Mouse (Mus musculus) Patski (cell line): ENCODE data around the gene Stat1. TPM values are rescaled to one million over a fixed set of nuclear protein-coding genes. Genes with fewer than 3 reads are reported as not detected.

Experiments
- ATAC-seq: fragments of 100-300 bp; one replicate; pipeline ENCODE4 v1.8.0; 2021
- CTCF ChIA-PET: fragments of 350-600 bp; sonication (Branson Sonifier 250); formaldehyde crosslinking; loops from one replicate; lab custom pipeline; 2022; ENCODE audit warnings: inconsistent platforms; lab: Charles Lee
- POLR2A ChIA-PET: fragments of 350-600 bp; sonication (Branson Sonifier 250); formaldehyde crosslinking; loops from one replicate; lab custom pipeline; 2022; ENCODE audit warnings: antibody characterized with exemption, inconsistent platforms; lab: Charles Lee
- DNase-seq: peaks from one replicate; pipeline ENCODE4 v3.0.0-alpha.2; 2011; ENCODE audit warnings: low read depth, low spot score
- H3K27me3 ChIP-seq: fragments of 371-371 bp; one replicate; pipeline ENCODE4 v1.5.1; 2021
- CTCF ChIP-seq: fragments of 100-300 bp; IDR thresholded peaks from one replicate; pipeline ENCODE4 v1.5.1; 2021
- in situ Hi-C: fragments of 300-500 bp; cut with MboI; formaldehyde crosslinking; loops from 3 replicates; pipeline ENCODE4 v1.11.1; 2018; ENCODE audit warnings: low pct_unique_long_range_greater_than_20kb, mixed read lengths
- polyA plus RNA-seq: library from polyadenylated mRNA; unstranded; gene quantifications from one replicate; pipeline ENCODE4 v1.2.3, GENCODE M21; 2021

The Stat1 gene
- polyA plus RNA-seq = 27.0 TPM

- no peak for TF ChIP-seq CTCF
- in situ Hi-C loops = no loop called here
- CTCF ChIA-PET = interaction anchor here (0.9 to 1.6 kb wide), 2 partner anchors 19 to 28 kb away, joined by 4 read pairs; no protein-coding TSS in a partner anchor
- ATAC-seq = peak; percentile 84
- POLR2A ChIA-PET = no interaction called here
- DNase-seq = peak; percentile 41
- no peaks in the 10 kb centered on the region for H3K27me3 ChIP-seq
Observed at GRCm38 (mm10) chr1:52118860-52119591, at the start of gene Stat1. Gene Stat1 (plus strand): TSS chr1:52119440.

- ChIA-PET CTCF (no interaction called here), POLR2A (no interaction called here)
- DNase-seq (no peak), ATAC-seq (no peak)
- TF ChIP-seq CTCF = no peak
- in situ Hi-C loops = no loop called here
- H3K27me3 ChIP-seq = peaks cover 72% of the 10 kb centered on the region
Observed at GRCm38 (mm10) chr1:52079724-52080367, 39.4 kb upstream of the Stat1 start.

DNA sequence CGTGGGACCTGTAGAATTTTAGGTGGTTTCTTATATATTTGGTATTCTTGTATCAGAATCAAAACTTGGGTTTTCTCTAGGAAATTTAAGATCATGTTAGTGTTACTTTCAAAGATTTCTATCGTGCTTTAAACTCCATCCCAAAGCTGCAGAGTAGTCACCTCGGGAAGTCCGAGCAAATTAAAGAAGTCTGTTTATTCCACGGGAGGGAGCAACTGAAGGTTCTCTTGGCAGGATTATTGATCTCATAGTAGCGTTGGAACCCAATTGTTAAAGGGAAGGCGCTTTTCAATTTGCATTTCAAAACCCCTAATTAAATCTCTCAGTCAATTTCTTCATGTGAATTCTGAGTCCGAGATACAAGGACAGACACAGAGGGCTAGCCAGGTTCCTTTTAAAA lies 38.9 kb upstream of the Stat1 start:
- in situ Hi-C loops = no loop called here
- POLR2A ChIA-PET = no interaction called here
- CTCF ChIA-PET = interaction anchor here (2.1 kb wide), 1 partner anchor 18 kb away, joined by 6 read pairs; no protein-coding TSS in a partner anchor
- peaks cover 72% of the 10 kb centered on the region for H3K27me3 ChIP-seq
- ATAC-seq = no peak
- no peak for TF ChIP-seq CTCF
- DNase-seq = no peak

DNA sequence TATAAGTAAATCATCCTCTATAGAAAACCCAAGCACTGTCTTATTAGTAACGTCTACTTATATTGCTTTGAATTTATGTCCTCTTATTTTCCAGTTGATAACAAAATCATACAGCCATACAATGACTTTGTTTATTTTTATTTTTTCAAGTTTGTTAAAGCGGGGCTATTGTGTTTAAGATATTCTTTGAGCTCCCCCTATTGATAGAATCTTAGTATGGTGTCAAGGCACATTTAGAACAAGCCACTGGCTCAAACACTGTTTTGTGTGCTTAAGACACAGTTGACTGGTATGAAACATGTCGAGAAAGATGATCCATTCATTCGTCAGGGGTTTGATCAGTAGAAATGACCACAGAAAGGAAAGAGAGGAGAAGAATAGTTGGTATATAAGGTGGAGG lies 33.0 kb upstream of the Stat1 start:
- TF ChIP-seq CTCF = peak; percentile 24
- in situ Hi-C loops = no loop called here
- DNase-seq = no peak
- H3K27me3 ChIP-seq = peaks cover 50% of the 10 kb centered on the region
- CTCF ChIA-PET = interaction anchor here (0.9 to 1.8 kb wide), 2 partner anchors 9 to 21 kb away, joined by 3 to 5 read pairs; no protein-coding TSS in a partner anchor
- no peak for ATAC-seq
- POLR2A ChIA-PET = no interaction called here

DNA sequence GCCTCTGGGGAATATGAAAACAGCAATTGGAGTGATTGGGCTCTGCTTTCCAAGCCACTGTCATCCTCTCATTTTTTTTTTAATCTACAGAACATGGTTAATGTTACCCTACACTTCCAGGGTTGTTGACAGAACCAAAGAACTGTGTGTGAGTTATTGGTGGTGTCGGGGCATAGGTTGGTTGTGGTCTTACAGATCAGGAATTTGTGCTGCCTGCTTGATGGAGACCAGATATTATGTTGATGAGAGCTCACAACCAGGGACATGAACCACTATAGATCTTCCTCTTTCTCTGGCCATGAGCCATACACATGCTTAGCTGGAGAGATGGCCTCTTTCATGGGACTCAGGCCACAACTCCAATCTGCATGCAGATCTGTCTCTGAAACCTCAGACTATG lies 32.1 kb upstream of the Stat1 start:
- peaks cover 50% of the 10 kb centered on the region for H3K27me3 ChIP-seq
- TF ChIP-seq CTCF = no peak
- ChIA-PET CTCF (no interaction called here), POLR2A (no interaction called here)
- DNase-seq (no peak), ATAC-seq (no peak)
- in situ Hi-C loops = no loop called here

- POLR2A ChIA-PET = no interaction called here
Observed at GRCm38 (mm10) chr1:52088634-52089033, 30.6 kb upstream of the Stat1 start.

DNA sequence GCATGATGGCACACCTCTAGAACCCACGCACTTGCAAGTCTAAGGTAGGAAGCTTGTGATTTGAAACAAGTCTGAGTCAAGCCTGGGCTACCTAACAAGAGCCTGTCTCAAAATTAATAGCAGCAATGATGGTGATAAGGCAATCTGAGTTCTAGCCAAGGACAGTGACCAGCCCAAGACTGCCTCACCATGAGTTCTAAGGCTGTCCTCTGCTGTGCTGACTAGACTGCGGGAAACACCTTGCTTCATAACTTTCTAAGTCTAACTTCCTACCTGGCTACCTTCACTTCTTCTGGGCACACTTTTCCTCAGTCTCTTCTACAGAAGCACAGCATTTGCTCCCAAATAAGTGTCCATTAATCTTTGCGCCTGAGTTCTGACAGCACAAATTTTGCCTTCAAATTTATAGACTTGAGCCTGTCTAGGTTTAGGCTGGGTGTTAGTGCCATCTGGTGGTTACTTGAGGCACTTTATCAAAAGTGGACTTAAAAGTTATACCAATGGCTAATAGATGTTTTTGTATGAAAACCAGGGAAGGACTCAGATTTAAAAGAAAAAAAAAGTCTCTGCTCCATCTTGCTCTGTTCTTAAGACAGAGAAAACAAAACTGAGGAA lies 20.5 kb upstream of the Stat1 start:
- ChIA-PET POLR2A (no interaction called here), CTCF (interaction anchor here (0.8 to 4.1 kb wide), 7 partner anchors 9 to 454 kb away, joined by 3 to 29 read pairs (median 5); no protein-coding TSS in a partner anchor)
- ATAC-seq (no peak), DNase-seq (no peak)
- peaks cover 40% of the 10 kb centered on the region for H3K27me3 ChIP-seq
- peak; percentile 68 for TF ChIP-seq CTCF
- in situ Hi-C loops = loop anchor here (5.0 kb wide), 2 partner anchors 101 to 451 kb away; no protein-coding TSS in a partner anchor

More at GRCm38 (mm10) chr1:52088634-52089033, 30.6 kb upstream of the Stat1 start:
- CTCF ChIA-PET = no interaction called here
- ATAC-seq (no peak), DNase-seq (no peak)
- in situ Hi-C loops = no loop called here
- H3K27me3 ChIP-seq = peaks cover 52% of the 10 kb centered on the region
- no peak for TF ChIP-seq CTCF

DNA sequence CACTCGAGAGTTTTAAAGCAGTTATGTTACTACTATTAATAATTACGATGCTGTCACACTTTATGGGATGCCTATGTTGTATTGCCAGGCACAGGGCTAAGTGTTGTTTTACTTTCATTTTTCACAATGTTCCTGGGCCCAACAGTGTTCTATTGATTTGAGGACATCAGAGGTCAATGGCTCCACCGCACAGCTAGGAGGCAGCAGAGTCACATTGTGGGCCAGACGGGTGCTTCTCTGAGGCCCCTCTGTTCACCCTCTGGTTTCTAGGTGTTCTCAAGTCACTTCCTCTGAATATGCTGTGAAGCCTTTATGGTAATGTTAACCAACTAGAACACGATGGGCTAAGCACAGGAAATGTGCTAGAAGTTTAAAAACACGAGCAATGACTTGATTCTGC lies 18.7 kb upstream of the Stat1 start:
- in situ Hi-C loops = no loop called here

GRCm38 (mm10) chr1:52102795-52103194 lies 16.4 kb upstream of the Stat1 start:
- in situ Hi-C loops = no loop called here

More for the DNA sequence above, 18.7 kb upstream of the Stat1 start:
- CTCF ChIA-PET = interaction anchor here (1.1 to 4.1 kb wide), 7 partner anchors 9 to 189 kb away, joined by 3 to 29 read pairs (median 6); partner anchors contain the start of gene Stat1
- peak; percentile 76 for TF ChIP-seq CTCF
- POLR2A ChIA-PET = no interaction called here
- DNase-seq (no peak), ATAC-seq (peak; percentile 69)
- peaks cover 30% of the 10 kb centered on the region for H3K27me3 ChIP-seq

GRCm38 (mm10) chr1:52107206-52107605 lies 12.0 kb upstream of the Stat1 start:
- peaks cover 11% of the 10 kb centered on the region for H3K27me3 ChIP-seq
- no peak for ATAC-seq
- ChIA-PET CTCF (interaction anchor here (0.9 kb wide), 1 partner anchor 9 kb away, joined by 4 read pairs; no protein-coding TSS in a partner anchor), POLR2A (interaction anchor here (1.0 kb wide), 1 partner anchor 10 kb away, joined by 5 read pairs; no protein-coding TSS in a partner anchor)
- TF ChIP-seq CTCF = no peak
- DNase-seq = no peak
- in situ Hi-C loops = no loop called here

More at GRCm38 (mm10) chr1:52102795-52103194, 16.4 kb upstream of the Stat1 start:
- H3K27me3 ChIP-seq = peaks cover 14% of the 10 kb centered on the region
- DNase-seq = no peak
- TF ChIP-seq CTCF = no peak
- no peak for ATAC-seq
- CTCF ChIA-PET = no interaction called here
- POLR2A ChIA-PET = no interaction called here
